Mouse (Mus musculus) gastrocnemius, postnatal 36 days (tissue): Measurements from ENCODE around the gene Necap2. TPM values are rescaled to one million over a fixed set of nuclear protein-coding genes. Genes with fewer than 3 reads are reported as not detected.

ENCODE experiments used
- DNase-seq, 2 experiments: peaks; one replicate each; pipeline ENCODE4 v3.0.0; 2022
- intact Hi-C: fragments of 180-260 bp; cut with DNase I; formaldehyde crosslinking; loops from one replicate; pipeline ENCODE4 v1.15.1; 2025
- long read RNA-seq, 2 experiments: library from polyadenylated mRNA; stranded (forward); transcript quantifications; one replicate each; pipeline ENCODE4 v2.0.0; 2021
- total RNA-seq, 2 experiments: library from RNA; stranded (reverse); gene quantifications; 2 replicates each; pipeline ENCODE4 v1.2.3; 2021

Gene Necap2
- 10 to 100 TPM; 13.3 to 15.3 TPM for total RNA-seq
- long read RNA-seq, experiment 1, transcript Necap2-201 (8 exons, 1,906 nt), result major isoform, 20 of 27 reads
- long read RNA-seq, experiment 1, partial matches to known transcripts, result 2 of 27 reads
- long read RNA-seq, experiment 1, other reads (novel, unspliced or antisense), result 5 of 27 reads
- long read RNA-seq, experiment 2, transcript Necap2-201 (8 exons, 1,906 nt), result major isoform, 9 of 14 reads
- long read RNA-seq, experiment 2, partial matches to known transcripts, result 2 of 14 reads
- long read RNA-seq, experiment 2, other reads (novel, unspliced or antisense), result 3 of 14 reads

GRCm38 (mm10) chr4:141077681-141078509, at the start of gene Necap2:
Gene Necap2, minus strand, starts transcription at chr4:141078357.
- DNase-seq, result peak; percentile 90 to 92
- intact Hi-C loops, result no loop called here

- no peak for DNase-seq
- intact Hi-C loops, result no loop called here
Measured at GRCm38 (mm10) chr4:141123065-141123464, 44.9 kb upstream of the Necap2 start.

GRCm38 (mm10) chr4:141122663-141123062, 44.5 kb upstream of the Necap2 start:
- DNase-seq, result no peak
- intact Hi-C loops, result no loop called here

- DNase-seq, result no peak
- intact Hi-C loops, result no loop called here
Measured at GRCm38 (mm10) chr4:141120700-141121099, 42.5 kb upstream of the Necap2 start.

GRCm38 (mm10) chr4:141118691-141119090, 40.5 kb upstream of the Necap2 start:
- intact Hi-C loops, result loop anchor here (5.0 kb wide), 1 partner anchor 36 kb away; no protein-coding TSS in a partner anchor
- no peak for DNase-seq

- intact Hi-C loops, result loop anchor here (5.0 kb wide), 1 partner anchor 33 kb away; no protein-coding TSS in a partner anchor
- DNase-seq, result no peak
Measured at GRCm38 (mm10) chr4:141115398-141115797, 37.2 kb upstream of the Necap2 start.

GRCm38 (mm10) chr4:141114521-141114981, 36.4 kb upstream of the Necap2 start:
- DNase-seq, result no peak
- intact Hi-C loops, result no loop called here

- DNase-seq, result no peak
- intact Hi-C loops, result no loop called here
Measured at GRCm38 (mm10) chr4:141113831-141114230, 35.7 kb upstream of the Necap2 start.

- intact Hi-C loops, result no loop called here
- DNase-seq, result no peak
Measured at GRCm38 (mm10) chr4:141108196-141108732, 30.1 kb upstream of the Necap2 start.

- no peak for DNase-seq
- intact Hi-C loops, result no loop called here
Measured at GRCm38 (mm10) chr4:141106526-141107183, 28.5 kb upstream of the Necap2 start.

- intact Hi-C loops, result no loop called here
- no peak for DNase-seq
Measured at GRCm38 (mm10) chr4:141101855-141102254, 23.7 kb upstream of the Necap2 start.

GRCm38 (mm10) chr4:141101291-141101690, 23.1 kb upstream of the Necap2 start:
- no peak for DNase-seq
- intact Hi-C loops, result no loop called here

- intact Hi-C loops, result no loop called here
- DNase-seq, result no peak
Measured at GRCm38 (mm10) chr4:141099956-141100355, 21.8 kb upstream of the Necap2 start.

GRCm38 (mm10) chr4:141098935-141099334, 20.8 kb upstream of the Necap2 start:
- intact Hi-C loops, result no loop called here
- no peak for DNase-seq

- intact Hi-C loops, result no loop called here
Measured at GRCm38 (mm10) chr4:141096710-141097109, 18.6 kb upstream of the Necap2 start.

GRCm38 (mm10) chr4:141095016-141095415, 16.9 kb upstream of the Necap2 start:
- DNase-seq, result no peak
- intact Hi-C loops, result no loop called here

More at GRCm38 (mm10) chr4:141096710-141097109, 18.6 kb upstream of the Necap2 start:
- DNase-seq, result no peak

- intact Hi-C loops, result no loop called here
- DNase-seq, result no peak
Measured at GRCm38 (mm10) chr4:141088714-141089113, 10.6 kb upstream of the Necap2 start.

- intact Hi-C loops, result no loop called here
- DNase-seq, result no peak
Measured at GRCm38 (mm10) chr4:141088033-141088432, 9.9 kb upstream of the Necap2 start, which contains the start of gene Spata21. Gene Spata21, plus strand, starts transcription at chr4:141088333.

- intact Hi-C loops, result no loop called here
- DNase-seq, result no peak
Measured at GRCm38 (mm10) chr4:141086862-141087261, 8.7 kb upstream of the Necap2 start.

- DNase-seq, result no peak
- intact Hi-C loops, result no loop called here
Measured at GRCm38 (mm10) chr4:141078510-141079137, 467 bp upstream of the Necap2 start.
